Mouse (Mus musculus): Measurements from ENCODE around the gene Polr3c. TPM values are rescaled to one million over a fixed set of nuclear protein-coding genes. Genes with fewer than 3 reads are reported as not detected.
A peak's percentile ranks its signal among the peaks of the same experiment; 100 is the strongest.
"Not testable (repeated sequence)": the region's sequence is repeated elsewhere in the genome, so short reads cannot be mapped to it uniquely, and the experiment has no call there.

Polr3c gene
- polyA plus RNA-seq, 1 experiment from 2014 or later: 27.8 TPM

DNA sequence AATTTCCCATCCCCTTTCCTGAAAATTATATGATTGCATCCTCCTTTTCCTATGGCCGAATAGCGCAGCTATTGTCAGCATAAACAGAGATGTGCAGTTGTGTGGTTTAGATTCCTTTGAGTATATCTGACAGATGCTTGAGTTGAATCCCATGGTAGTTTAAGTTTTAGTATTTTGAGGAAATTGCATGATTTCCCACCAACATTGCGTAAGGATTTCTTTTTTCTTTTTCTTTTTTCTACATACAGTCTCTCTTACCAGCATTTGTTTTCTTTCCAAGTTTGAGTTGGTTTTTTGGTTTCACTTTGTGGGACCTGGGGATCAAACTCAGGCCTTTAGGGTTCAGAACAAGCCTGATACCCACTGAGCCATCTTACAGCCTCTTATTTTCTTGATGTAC lies 16.9 kb upstream of the Polr3c start:
- H3K9me3 ChIP-seq (replicated peaks; ENCODE audit: control insufficient read depth, low read length): no peaks in the 10 kb centered on the region
- WGBS: 99% methylated on average over 3 of the region's 3 CpGs
- H3K27me3 ChIP-seq (replicated peaks; ENCODE audit: control insufficient read depth, insufficient read depth, low read length): no peaks in the 10 kb centered on the region
- ATAC-seq (no peak), DNase-seq (ENCODE audit: low spot score) (no peak)
- no peaks in the 10 kb centered on the region for H3K4me1 ChIP-seq (ENCODE audit: control insufficient read depth, insufficient read depth, low read length)
- H3K4me3 ChIP-seq (ENCODE audit: low read depth, low read length): no peak overlapping the region
- H3K36me3 ChIP-seq (ENCODE audit: control insufficient read depth, insufficient read depth, low read length): no peaks in the 10 kb centered on the region
- H3K27ac ChIP-seq (ENCODE audit: low read depth, low read length): no peak overlapping the region
- H3K9ac ChIP-seq (ENCODE audit: low read length): no peak overlapping the region
- H3K4me2 ChIP-seq (ENCODE audit: low read length): no peak overlapping the region

DNA sequence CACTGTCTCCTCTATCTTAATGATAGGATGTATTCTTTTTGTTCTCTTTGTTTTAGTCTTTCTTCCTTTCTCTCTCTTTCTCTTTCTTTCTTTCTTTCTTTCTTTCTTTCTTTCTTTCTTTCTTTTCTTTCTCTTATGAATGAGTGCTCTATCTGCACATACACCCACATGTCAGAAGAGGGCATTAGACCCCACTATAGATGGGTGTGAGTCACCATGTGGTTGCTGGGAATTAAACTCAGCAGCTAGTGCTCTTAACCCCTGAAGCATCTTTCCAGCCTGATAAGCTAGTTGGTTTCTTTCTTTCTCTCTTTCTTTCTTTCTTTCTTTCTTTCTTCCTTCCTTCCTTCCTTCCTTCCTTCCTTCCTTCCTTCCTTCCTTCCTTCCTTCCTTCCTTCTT lies 12.9 kb upstream of the Polr3c start:
- H3K9ac ChIP-seq (ENCODE audit: low read length); H3K4me2 ChIP-seq (ENCODE audit: low read length); H3K27ac ChIP-seq (ENCODE audit: low read depth, low read length); DNase-seq (ENCODE audit: low spot score); H3K9me3 ChIP-seq (replicated peaks; ENCODE audit: control insufficient read depth, low read length); H3K36me3 ChIP-seq (ENCODE audit: control insufficient read depth, insufficient read depth, low read length); ATAC-seq; H3K4me1 ChIP-seq (ENCODE audit: control insufficient read depth, insufficient read depth, low read length); H3K4me3 ChIP-seq (ENCODE audit: low read depth, low read length); H3K27me3 ChIP-seq (replicated peaks; ENCODE audit: control insufficient read depth, insufficient read depth, low read length): not testable (repeated sequence)

DNA sequence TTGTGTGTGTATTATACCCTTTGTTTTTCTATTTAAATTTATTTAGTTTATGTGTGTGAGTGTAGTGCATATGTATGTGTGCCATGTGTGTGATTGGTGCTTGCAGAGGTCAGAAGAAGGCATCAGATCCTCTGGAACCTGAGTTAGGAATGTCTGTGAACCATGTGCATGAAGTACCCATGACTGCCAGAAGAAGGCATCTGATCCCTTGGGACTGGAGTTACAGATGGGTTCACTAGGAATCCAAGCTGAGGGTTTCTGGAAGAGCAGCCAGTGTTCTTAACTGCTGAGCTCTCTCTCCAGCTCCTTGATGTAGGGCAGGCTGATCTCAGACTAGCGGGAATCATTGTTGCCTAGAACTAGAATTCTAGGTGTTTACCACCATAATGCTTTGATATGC lies 10.6 kb upstream of the Polr3c start:
- no peak overlapping the region for H3K4me3 ChIP-seq (ENCODE audit: low read depth, low read length)
- DNase-seq (ENCODE audit: low spot score) (peak; percentile 7), ATAC-seq (no peak)
- H3K9me3 ChIP-seq (replicated peaks; ENCODE audit: control insufficient read depth, low read length): no peaks in the 10 kb centered on the region
- H3K9ac ChIP-seq (ENCODE audit: low read length): no peak overlapping the region
- no peak overlapping the region for H3K27ac ChIP-seq (ENCODE audit: low read depth, low read length)
- no peaks in the 10 kb centered on the region for H3K36me3 ChIP-seq (ENCODE audit: control insufficient read depth, insufficient read depth, low read length)
- H3K27me3 ChIP-seq (replicated peaks; ENCODE audit: control insufficient read depth, insufficient read depth, low read length): no peaks in the 10 kb centered on the region
- 88% methylated on average over 1 of the region's 1 CpGs for WGBS
- H3K4me1 ChIP-seq (ENCODE audit: control insufficient read depth, insufficient read depth, low read length): peaks cover 2% of the 10 kb centered on the region; the same call in 1 of the 2 replicates
- no peak overlapping the region for H3K4me2 ChIP-seq (ENCODE audit: low read length)

DNA sequence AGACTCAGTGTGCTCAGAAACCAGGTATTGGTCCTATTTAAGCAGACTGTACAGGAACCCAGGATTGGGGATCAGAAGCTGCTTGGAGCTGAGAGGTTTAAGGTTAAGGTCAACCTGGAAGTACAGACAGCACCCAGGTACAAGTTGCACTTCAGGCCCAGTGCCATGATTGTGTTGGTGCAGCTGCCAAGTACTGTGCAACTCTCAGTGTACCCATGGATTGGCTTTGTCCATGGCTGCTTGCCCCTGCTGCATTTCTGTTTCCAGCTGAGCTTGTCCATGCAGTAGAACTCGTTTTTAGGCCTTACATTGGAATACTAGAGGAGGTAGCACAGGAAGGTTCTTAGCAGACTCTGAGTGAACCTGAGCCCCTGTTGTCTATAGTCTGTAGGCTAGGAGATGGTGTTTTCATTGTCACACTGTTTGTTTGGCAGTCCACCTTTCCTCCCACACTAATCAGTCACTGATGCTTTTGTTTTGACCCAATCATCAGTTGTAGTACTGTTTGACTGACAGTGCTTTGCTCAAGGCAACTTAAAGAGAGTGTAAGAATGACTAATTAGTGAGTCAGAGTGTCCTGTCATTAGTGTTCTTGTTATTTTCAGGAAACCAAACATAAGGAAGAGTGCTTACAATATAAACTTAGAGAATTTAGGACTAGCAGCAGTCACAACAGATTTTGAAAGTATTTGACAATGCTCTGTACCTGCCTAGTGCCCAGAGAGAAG lies 9.7 kb upstream of the Polr3c start:
- H3K36me3 ChIP-seq (ENCODE audit: control insufficient read depth, insufficient read depth, low read length): no peaks in the 10 kb centered on the region
- no peaks in the 10 kb centered on the region for H3K9me3 ChIP-seq (replicated peaks; ENCODE audit: control insufficient read depth, low read length)
- H3K4me2 ChIP-seq (ENCODE audit: low read length): no peak overlapping the region
- WGBS: 23% methylated on average over 1 of the region's 1 CpGs
- no peak overlapping the region for H3K9ac ChIP-seq (ENCODE audit: low read length)
- DNase-seq (ENCODE audit: low spot score) (no peak), ATAC-seq (no peak)
- H3K4me3 ChIP-seq (ENCODE audit: low read depth, low read length): no peak overlapping the region
- H3K4me1 ChIP-seq (ENCODE audit: control insufficient read depth, insufficient read depth, low read length): peaks cover 2% of the 10 kb centered on the region; the same call in 1 of the 2 replicates
- H3K27ac ChIP-seq (ENCODE audit: low read depth, low read length): no peak overlapping the region
- no peaks in the 10 kb centered on the region for H3K27me3 ChIP-seq (replicated peaks; ENCODE audit: control insufficient read depth, insufficient read depth, low read length)

DNA sequence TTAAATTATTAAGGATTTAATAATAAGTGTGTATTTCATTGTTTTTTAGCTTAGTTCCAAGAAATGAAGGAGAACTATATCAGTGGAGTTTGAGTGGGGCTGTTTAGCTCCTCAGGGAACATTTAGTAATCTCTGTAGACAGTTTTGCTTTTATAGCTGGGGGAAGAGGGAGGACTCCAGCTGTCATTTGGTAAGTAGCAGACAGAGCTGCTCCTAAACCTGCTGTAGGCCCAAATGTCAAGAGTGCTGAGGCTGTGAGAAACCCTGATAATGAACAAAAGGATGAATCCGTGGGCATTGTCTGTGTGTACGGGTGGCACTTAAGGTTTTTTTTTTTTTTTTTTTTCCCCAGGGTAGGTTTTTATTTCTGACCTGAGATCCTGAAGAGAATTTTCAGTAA lies 7.8 kb upstream of the Polr3c start:
- no peaks in the 10 kb centered on the region for H3K9me3 ChIP-seq (replicated peaks; ENCODE audit: control insufficient read depth, low read length)
- H3K4me3 ChIP-seq (ENCODE audit: low read depth, low read length): no peak overlapping the region
- no peaks in the 10 kb centered on the region for H3K27me3 ChIP-seq (replicated peaks; ENCODE audit: control insufficient read depth, insufficient read depth, low read length)
- peaks cover 2% of the 10 kb centered on the region; the same call in 1 of the 2 replicates for H3K4me1 ChIP-seq (ENCODE audit: control insufficient read depth, insufficient read depth, low read length)
- DNase-seq (ENCODE audit: low spot score) (no peak), ATAC-seq (no peak)
- H3K27ac ChIP-seq (ENCODE audit: low read depth, low read length): no peak overlapping the region
- H3K4me2 ChIP-seq (ENCODE audit: low read length): no peak overlapping the region
- no peak overlapping the region for H3K9ac ChIP-seq (ENCODE audit: low read length)
- no peaks in the 10 kb centered on the region for H3K36me3 ChIP-seq (ENCODE audit: control insufficient read depth, insufficient read depth, low read length)
- 84% methylated on average over 2 of the region's 2 CpGs for WGBS

DNA sequence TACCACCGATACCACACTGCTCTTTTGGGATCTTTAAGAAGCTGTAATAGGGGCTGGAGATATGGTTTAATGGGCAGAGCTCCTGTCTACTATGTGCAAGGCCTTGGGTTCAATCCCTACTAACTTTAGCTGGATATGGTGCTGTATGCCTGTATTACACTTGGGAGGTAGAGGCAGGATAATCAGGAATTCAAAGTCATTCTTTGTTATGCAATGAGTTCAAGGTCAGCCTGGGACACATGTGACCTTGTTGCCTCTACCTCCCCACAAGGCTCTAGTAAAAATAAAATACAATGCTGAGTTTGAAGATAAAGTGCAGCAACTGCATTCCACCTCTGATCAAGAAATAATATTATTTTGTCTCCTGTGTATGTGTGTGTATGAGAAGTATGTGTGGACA lies 6.6 kb upstream of the Polr3c start:
- H3K4me1 ChIP-seq (ENCODE audit: control insufficient read depth, insufficient read depth, low read length): peaks cover 4% of the 10 kb centered on the region
- no peak for ATAC-seq
- no peak overlapping the region for H3K9ac ChIP-seq (ENCODE audit: low read length)
- no peak overlapping the region for H3K27ac ChIP-seq (ENCODE audit: low read depth, low read length)
- no peak for DNase-seq (ENCODE audit: low spot score)
- no peaks in the 10 kb centered on the region for H3K27me3 ChIP-seq (replicated peaks; ENCODE audit: control insufficient read depth, insufficient read depth, low read length)
- no peak overlapping the region for H3K4me3 ChIP-seq (ENCODE audit: low read depth, low read length)
- no peak overlapping the region for H3K4me2 ChIP-seq (ENCODE audit: low read length)
- no peaks in the 10 kb centered on the region for H3K36me3 ChIP-seq (ENCODE audit: control insufficient read depth, insufficient read depth, low read length)
- 94% methylated on average over 1 of the region's 1 CpGs for WGBS
- H3K9me3 ChIP-seq (replicated peaks; ENCODE audit: control insufficient read depth, low read length): no peaks in the 10 kb centered on the region

DNA sequence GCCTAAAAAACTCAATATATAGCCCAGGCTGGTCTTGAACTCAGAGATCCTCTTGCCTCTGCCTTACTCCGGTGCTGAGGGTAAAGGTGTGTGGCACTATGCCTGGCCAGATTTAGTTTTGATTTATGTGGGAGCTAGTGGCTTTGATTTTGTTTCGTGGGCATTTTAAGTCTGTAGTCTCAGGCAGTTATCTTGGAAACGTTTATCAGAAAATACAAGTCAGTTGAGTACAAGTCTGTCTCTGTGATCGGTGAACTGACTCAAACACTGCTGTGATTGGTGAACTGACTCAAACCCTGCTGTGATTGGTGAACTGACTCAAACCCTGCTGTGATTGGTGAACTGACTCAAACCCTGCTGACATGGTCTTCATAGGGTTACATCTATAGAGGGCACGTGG lies 3.4 kb upstream of the Polr3c start:
- ATAC-seq (no peak), DNase-seq (ENCODE audit: low spot score) (no peak)
- no peak overlapping the region for H3K4me2 ChIP-seq (ENCODE audit: low read length)
- H3K4me3 ChIP-seq (ENCODE audit: low read depth, low read length): no peak overlapping the region
- WGBS: 80% methylated on average over 5 of the region's 5 CpGs
- no peaks in the 10 kb centered on the region for H3K27me3 ChIP-seq (replicated peaks; ENCODE audit: control insufficient read depth, insufficient read depth, low read length)
- H3K4me1 ChIP-seq (ENCODE audit: control insufficient read depth, insufficient read depth, low read length): peaks cover 11% of the 10 kb centered on the region
- H3K9ac ChIP-seq (ENCODE audit: low read length): no peak overlapping the region
- H3K27ac ChIP-seq (ENCODE audit: low read depth, low read length): no peak overlapping the region
- no peaks in the 10 kb centered on the region for H3K9me3 ChIP-seq (replicated peaks; ENCODE audit: control insufficient read depth, low read length)
- H3K36me3 ChIP-seq (ENCODE audit: control insufficient read depth, insufficient read depth, low read length): no peaks in the 10 kb centered on the region

DNA sequence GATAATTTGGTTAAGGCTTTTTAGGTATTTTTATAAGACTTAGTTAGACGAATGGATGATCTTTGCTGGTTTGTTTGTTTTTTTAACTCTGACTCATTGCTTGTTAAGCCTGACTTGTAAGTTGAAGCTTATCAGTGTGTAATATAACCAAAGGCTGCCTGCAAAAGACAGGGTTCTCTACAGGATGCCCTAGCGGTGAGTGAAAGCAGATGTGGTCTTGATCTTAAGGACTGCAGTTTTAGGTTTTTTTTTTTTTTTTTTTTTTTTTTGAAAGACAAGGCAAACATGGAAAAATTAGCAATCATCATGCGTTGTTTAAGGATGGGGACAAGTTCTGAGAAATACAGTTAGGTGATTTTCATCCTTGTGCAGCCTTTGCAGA lies 2.0 kb upstream of the Polr3c start:
- no peak for DNase-seq (ENCODE audit: low spot score)
- no peak for ATAC-seq
- Histone ChIP-seq H3K27ac (ENCODE audit: low read depth, low read length) (no peak overlapping the region), H3K4me3 (ENCODE audit: low read depth, low read length) (no peak overlapping the region), H3K9ac (ENCODE audit: low read length) (no peak overlapping the region), H3K36me3 (ENCODE audit: control insufficient read depth, insufficient read depth, low read length) (no peaks in the 10 kb centered on the region), H3K4me1 (ENCODE audit: control insufficient read depth, insufficient read depth, low read length) (peaks cover 11% of the 10 kb centered on the region), H3K9me3 (replicated peaks; ENCODE audit: control insufficient read depth, low read length) (no peaks in the 10 kb centered on the region), H3K4me2 (ENCODE audit: low read length) (no peak overlapping the region), H3K27me3 (replicated peaks; ENCODE audit: control insufficient read depth, insufficient read depth, low read length) (no peaks in the 10 kb centered on the region)
- WGBS: 79% methylated on average over 3 of the region's 3 CpGs

DNA sequence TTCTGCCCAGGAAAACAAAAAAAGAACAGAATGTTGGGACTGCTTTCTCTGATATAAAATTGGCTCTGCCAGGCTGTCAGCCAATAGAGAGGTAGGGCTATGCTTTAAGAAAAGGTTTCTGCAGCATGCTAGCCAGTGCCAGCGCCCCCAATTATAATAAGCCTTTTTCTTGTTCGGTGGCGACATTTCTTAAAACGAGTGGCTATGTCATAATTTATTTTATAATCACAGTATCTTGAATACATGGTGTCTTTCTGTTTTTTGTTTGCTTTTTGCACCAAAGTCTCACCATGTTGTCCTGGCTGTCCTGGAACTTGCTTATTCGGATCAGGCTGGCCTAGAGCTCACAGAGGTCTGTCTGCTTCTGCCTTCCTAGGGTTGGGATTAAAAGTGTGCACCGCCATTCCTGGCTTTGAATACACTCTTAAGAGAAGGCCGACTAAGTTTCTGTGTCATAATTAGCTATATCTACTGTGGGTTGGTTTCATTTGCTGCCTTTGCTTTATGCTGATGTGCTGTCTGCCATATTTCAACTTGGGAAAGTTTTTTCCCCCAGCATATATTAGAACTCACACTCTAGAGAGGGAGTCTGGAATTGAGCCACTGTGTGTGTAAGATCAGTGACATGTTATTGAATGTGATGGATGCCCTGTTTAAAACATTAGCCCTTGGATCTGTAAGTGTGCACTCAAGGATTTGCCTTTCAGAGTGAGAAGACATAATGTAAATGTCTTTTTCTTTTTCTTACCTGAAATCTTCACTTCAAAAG lies 1.4 kb upstream of the Polr3c start:
- H3K9ac ChIP-seq (ENCODE audit: low read length): peak overlapping the region; percentile 88
- H3K4me2 ChIP-seq (ENCODE audit: low read length): peak overlapping the region; percentile 75
- peak overlapping the region; percentile 89 for H3K4me3 ChIP-seq (ENCODE audit: low read depth, low read length)
- H3K36me3 ChIP-seq (ENCODE audit: control insufficient read depth, insufficient read depth, low read length): 0 out of 2 replicates have a peak, but pooled peaks cover under 1% of the 10 kb centered on the region
- H3K4me1 ChIP-seq (ENCODE audit: control insufficient read depth, insufficient read depth, low read length): peaks cover 11% of the 10 kb centered on the region
- H3K27me3 ChIP-seq (replicated peaks; ENCODE audit: control insufficient read depth, insufficient read depth, low read length): no peaks in the 10 kb centered on the region
- 34% methylated on average over 7 of the region's 7 CpGs for WGBS
- DNase-seq (ENCODE audit: low spot score) (no peak), ATAC-seq (no peak)
- H3K27ac ChIP-seq (ENCODE audit: low read depth, low read length): no peak overlapping the region
- no peaks in the 10 kb centered on the region for H3K9me3 ChIP-seq (replicated peaks; ENCODE audit: control insufficient read depth, low read length)
